Mouse (Mus musculus): Measurements from ENCODE around the gene Hirip3. TPM values are rescaled to one million over a fixed set of nuclear protein-coding genes. Genes with fewer than 3 reads are reported as not detected.
A peak's percentile ranks its signal among the peaks of the same experiment; 100 is the strongest.

Hirip3 gene
- polyA plus RNA-seq, 1 experiment = not detected

DNA sequence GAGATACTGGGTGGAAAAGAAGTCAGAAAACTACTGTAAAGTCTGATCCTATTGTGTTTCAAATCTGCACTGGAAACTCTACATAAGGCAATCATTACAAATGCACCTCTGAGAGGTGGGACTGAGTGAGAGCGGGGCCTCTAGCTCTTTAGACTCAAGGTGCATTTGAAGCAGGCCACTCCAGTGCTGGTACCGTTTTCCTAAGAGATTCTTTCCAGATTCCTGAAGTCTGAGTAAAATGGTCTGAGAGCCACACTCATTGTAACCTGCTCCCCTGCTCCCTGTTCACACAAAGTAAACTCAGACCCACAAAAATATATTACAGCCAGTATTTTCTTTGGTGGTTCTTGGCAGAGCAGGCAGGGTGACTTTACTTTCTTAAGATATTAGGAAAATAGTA, 5.8 kb downstream of the Hirip3 start:
- WGBS = 85% methylated on average over 2 of the region's 2 CpGs
- Histone ChIP-seq H3K4me3 (ENCODE audit: insufficient read depth, low read depth, low read length) (no peak overlapping the region), H3K4me1 (ENCODE audit: control insufficient read depth, insufficient read depth, low read length) (peaks cover 17% of the 10 kb centered on the region), H3K27ac (ENCODE audit: insufficient read depth, low read depth, low read length) (no peak overlapping the region)
- TF ChIP-seq POLR2A (IDR thresholded peaks at IDR 0.05; ENCODE audit: insufficient read depth, low read depth, low read length) = no peak
- TF ChIP-seq CTCF (IDR thresholded peaks at IDR 0.05; ENCODE audit: insufficient read depth, low read depth, low read length) = no peak

DNA sequence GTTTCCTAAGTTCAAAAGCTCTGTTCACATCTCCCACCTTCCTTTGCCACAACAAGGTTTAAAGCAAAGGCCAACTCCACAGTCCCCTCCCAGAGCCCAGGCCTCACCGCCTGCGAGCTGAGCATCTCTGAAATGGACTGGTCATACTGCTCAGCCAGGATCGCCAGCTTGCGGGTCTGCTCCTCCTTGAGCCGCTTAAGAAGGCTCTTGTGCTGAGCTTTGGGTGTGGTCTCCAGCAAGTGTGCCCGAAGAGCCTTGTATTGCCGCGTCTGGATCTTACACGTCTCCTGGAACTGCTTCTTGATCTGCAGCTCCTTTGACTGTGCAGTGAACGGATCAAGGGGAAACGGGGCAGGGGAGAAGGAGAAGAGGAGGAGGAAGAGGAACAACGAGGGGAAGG, 6.2 kb downstream of the Hirip3 start:
- TF ChIP-seq POLR2A (IDR thresholded peaks at IDR 0.05; ENCODE audit: insufficient read depth, low read depth, low read length) (no peak), CTCF (IDR thresholded peaks at IDR 0.05; ENCODE audit: insufficient read depth, low read depth, low read length) (no peak)
- Histone ChIP-seq H3K27ac (ENCODE audit: insufficient read depth, low read depth, low read length) (no peak overlapping the region), H3K4me3 (ENCODE audit: insufficient read depth, low read depth, low read length) (no peak overlapping the region), H3K4me1 (ENCODE audit: control insufficient read depth, insufficient read depth, low read length) (peaks cover 17% of the 10 kb centered on the region)
- 81% methylated on average over 12 of the region's 12 CpGs for WGBS

DNA sequence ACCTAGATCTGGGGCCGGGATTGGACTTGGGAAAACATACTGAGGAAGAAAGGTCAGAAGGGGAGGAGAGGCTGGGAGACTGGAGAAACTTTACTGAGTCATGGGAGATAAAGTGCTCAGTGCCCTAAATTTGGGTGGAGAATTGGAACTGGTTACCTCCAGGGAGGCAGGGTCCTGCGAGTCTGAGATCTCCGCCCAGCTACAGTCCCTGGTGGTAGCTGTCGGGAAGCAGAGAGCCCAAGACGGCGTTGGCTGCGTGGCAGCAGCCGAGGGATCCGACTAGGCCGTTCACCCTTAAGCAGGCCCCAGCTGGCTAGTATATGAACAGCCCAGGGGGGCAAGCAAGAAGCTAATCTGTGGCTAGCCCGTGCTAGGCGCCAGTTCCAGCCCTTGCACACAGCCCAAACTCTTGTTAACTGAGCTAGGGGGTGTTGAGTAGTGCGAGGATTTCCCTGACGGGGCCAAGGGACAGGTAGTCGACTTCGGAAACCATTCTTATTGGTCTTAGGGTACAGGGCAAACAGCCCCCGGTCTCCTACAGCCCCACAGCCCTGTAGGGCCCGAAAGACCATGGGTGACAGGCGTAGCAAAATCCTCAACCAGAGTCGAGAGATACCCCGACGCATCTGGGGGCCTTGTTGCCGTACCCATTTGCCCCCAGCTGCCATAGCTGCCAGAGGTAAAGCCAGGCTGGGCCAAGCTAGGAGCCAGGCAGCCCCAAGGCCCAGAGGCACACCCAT, 8.2 kb downstream of the Hirip3 start:
- Histone ChIP-seq H3K27ac (ENCODE audit: insufficient read depth, low read depth, low read length) (no peak overlapping the region), H3K4me1 (ENCODE audit: control insufficient read depth, insufficient read depth, low read length) (no peaks in the 10 kb centered on the region), H3K4me3 (ENCODE audit: insufficient read depth, low read depth, low read length) (no peak overlapping the region)
- TF ChIP-seq POLR2A (IDR thresholded peaks at IDR 0.05; ENCODE audit: insufficient read depth, low read depth, low read length) (no peak), CTCF (IDR thresholded peaks at IDR 0.05; ENCODE audit: insufficient read depth, low read depth, low read length) (no peak)
- 92% methylated on average over 23 of the region's 23 CpGs for WGBS

DNA sequence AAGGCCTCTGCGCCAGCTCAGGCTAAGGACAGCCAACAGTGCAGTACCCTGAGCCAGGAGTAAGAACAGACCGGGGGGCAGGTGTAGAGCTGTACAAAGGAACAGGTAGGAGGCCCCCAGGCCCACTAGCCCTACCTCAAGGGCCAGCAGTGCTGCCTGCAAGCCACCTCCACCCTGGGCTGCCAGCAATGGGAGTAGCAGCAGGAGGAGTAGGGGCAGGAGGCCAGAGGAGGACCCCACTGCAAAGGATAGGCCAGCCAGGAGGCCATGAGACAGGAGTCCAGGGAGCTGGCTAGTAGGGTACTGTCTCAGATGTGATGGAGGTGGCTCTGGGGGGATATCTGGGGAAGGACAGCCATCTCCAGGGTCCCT, 8.7 kb downstream of the Hirip3 start:
- no peak for TF ChIP-seq CTCF (IDR thresholded peaks at IDR 0.05; ENCODE audit: insufficient read depth, low read depth, low read length)
- TF ChIP-seq POLR2A (IDR thresholded peaks at IDR 0.05; ENCODE audit: insufficient read depth, low read depth, low read length) = no peak
- no peaks in the 10 kb centered on the region for H3K4me1 ChIP-seq (ENCODE audit: control insufficient read depth, insufficient read depth, low read length)
- H3K27ac ChIP-seq (ENCODE audit: insufficient read depth, low read depth, low read length) = no peak overlapping the region
- H3K4me3 ChIP-seq (ENCODE audit: insufficient read depth, low read depth, low read length) = no peak overlapping the region
- WGBS = 96% methylated on average over 2 of the region's 2 CpGs

GRCm38 (mm10) chr7:126877239-126877638, 15.5 kb downstream of the Hirip3 start:
- 97% methylated on average over 1 of the region's 1 CpGs for WGBS
- Histone ChIP-seq H3K4me1 (ENCODE audit: control insufficient read depth, insufficient read depth, low read length) (peaks cover 9% of the 10 kb centered on the region), H3K4me3 (ENCODE audit: insufficient read depth, low read depth, low read length) (no peak overlapping the region), H3K27ac (ENCODE audit: insufficient read depth, low read depth, low read length) (no peak overlapping the region)
- TF ChIP-seq POLR2A (IDR thresholded peaks at IDR 0.05; ENCODE audit: insufficient read depth, low read depth, low read length) (no peak), CTCF (IDR thresholded peaks at IDR 0.05; ENCODE audit: insufficient read depth, low read depth, low read length) (no peak)

- WGBS = 43% methylated on average over 6 of the region's 6 CpGs
- Histone ChIP-seq H3K27ac (ENCODE audit: insufficient read depth, low read depth, low read length) (no peak overlapping the region), H3K4me1 (ENCODE audit: control insufficient read depth, insufficient read depth, low read length) (peaks cover 11% of the 10 kb centered on the region), H3K4me3 (ENCODE audit: insufficient read depth, low read depth, low read length) (no peak overlapping the region)
- TF ChIP-seq CTCF (IDR thresholded peaks at IDR 0.05; ENCODE audit: insufficient read depth, low read depth, low read length) (no peak), POLR2A (IDR thresholded peaks at IDR 0.05; ENCODE audit: insufficient read depth, low read depth, low read length) (no peak)
Observed at GRCm38 (mm10) chr7:126881040-126881439, 19.3 kb downstream of the Hirip3 start.

- H3K27ac ChIP-seq (ENCODE audit: insufficient read depth, low read depth, low read length) = peak overlapping the region; percentile 98
- peak overlapping the region; percentile 94 for H3K4me3 ChIP-seq (ENCODE audit: insufficient read depth, low read depth, low read length)
- TF ChIP-seq CTCF (IDR thresholded peaks at IDR 0.05; ENCODE audit: insufficient read depth, low read depth, low read length) (no peak), POLR2A (IDR thresholded peaks at IDR 0.05; ENCODE audit: insufficient read depth, low read depth, low read length) (no peak)
- 0% methylated on average over 15 of the region's 15 CpGs for WGBS
- peaks cover 13% of the 10 kb centered on the region for H3K4me1 ChIP-seq (ENCODE audit: control insufficient read depth, insufficient read depth, low read length)
Observed at GRCm38 (mm10) chr7:126883731-126884181, 22.0 kb downstream of the Hirip3 start.

DNA sequence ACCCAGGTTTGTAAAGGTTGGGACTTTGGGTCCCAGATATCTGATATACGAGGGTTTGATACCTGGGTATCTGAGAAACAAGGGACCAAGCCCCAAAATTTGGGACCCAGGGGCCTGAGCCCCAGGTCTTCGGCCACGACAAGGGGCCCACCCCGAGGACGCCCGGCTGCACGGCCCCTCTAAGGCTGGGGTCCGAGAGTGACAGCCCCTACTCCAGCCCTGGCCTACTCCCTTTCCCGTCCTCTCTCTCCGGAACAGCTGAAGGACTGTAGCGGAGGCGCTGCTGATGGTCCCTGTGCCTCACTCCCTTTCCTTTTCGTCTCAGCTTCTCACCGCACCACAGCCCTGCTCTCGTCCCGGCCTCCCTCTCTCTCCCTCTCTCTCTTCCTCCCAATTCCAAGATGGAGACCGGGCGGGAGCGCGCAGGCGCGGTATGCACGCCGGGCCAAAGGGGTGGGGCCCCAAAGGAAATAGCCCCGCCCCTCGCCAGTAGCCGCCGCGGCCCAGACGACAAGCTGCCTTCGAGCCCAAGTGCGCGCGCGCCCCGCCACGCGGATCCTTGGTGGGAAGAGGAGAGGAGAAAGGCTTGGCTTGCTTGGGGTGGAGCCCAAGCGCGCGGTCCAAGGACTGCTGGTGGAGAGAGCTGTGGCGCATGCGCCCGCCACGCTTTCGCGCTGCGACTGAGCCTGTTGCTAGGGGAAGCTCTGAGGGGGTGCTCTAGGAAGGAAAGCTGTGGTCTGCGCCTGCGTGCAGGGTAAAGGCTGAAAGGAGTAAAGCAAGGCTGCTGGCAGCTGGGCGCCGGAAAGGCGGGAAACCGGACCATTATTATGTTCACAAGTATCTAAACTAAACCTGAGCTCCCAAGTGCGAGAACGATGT, 22.8 kb downstream of the Hirip3 start, which contains the start of gene Taok2:
Gene Taok2 (minus strand): TSS at position 418 of the 879 bp plus-strand sequence.
- H3K27ac ChIP-seq (ENCODE audit: insufficient read depth, low read depth, low read length) = peak within 1 kb of the TSS; percentile 98

GRCm38 (mm10) chr7:126887281-126887680, 25.5 kb downstream of the Hirip3 start:
- TF ChIP-seq CTCF (IDR thresholded peaks at IDR 0.05; ENCODE audit: insufficient read depth, low read depth, low read length) = no peak
- TF ChIP-seq POLR2A (IDR thresholded peaks at IDR 0.05; ENCODE audit: insufficient read depth, low read depth, low read length) = no peak
- Histone ChIP-seq H3K4me1 (ENCODE audit: control insufficient read depth, insufficient read depth, low read length) (peaks cover 4% of the 10 kb centered on the region; the same call in 1 of the 2 replicates), H3K27ac (ENCODE audit: insufficient read depth, low read depth, low read length) (no peak overlapping the region), H3K4me3 (ENCODE audit: insufficient read depth, low read depth, low read length) (no peak overlapping the region)
- WGBS = 96% methylated on average over 5 of the region's 5 CpGs

More for the DNA sequence above, 22.8 kb downstream of the Hirip3 start, which contains the start of gene Taok2:
- peak; percentile 97 for TF ChIP-seq POLR2A (IDR thresholded peaks at IDR 0.05; ENCODE audit: insufficient read depth, low read depth, low read length)
- TF ChIP-seq CTCF (IDR thresholded peaks at IDR 0.05; ENCODE audit: insufficient read depth, low read depth, low read length) = no peak
- Histone ChIP-seq H3K4me1 (ENCODE audit: control insufficient read depth, insufficient read depth, low read length) (peaks cover 13% of the 10 kb centered on the region), H3K4me3 (ENCODE audit: insufficient read depth, low read depth, low read length) (peak within 1 kb of the TSS; percentile 94)
- WGBS = under 1% methylated on average over 56 of the region's 56 CpGs
